Mouse (Mus musculus) forebrain, postnatal 0 days (tissue): Measurements from ENCODE around the gene Dpagt1. TPM values are rescaled to one million over a fixed set of nuclear protein-coding genes. Genes with fewer than 3 reads are reported as not detected.
"Not testable (repeated sequence)": the region's sequence is repeated elsewhere in the genome, so short reads cannot be mapped to it uniquely, and the experiment has no call there.

Source experiments
- ATAC-seq: fragments of 200-750 bp; cut with Nextera tagmentation; 2 replicates; pipeline ENCODE4 v1.8.0; 2017; ENCODE audit warnings: mild to moderate bottlenecking, moderate library complexity
- DNase-seq: peaks from one replicate; pipeline ENCODE4 v3.0.0-alpha.2; 2015
- H3K27ac ChIP-seq: fragments of 300-500 bp; sonication (generic); 2 replicates; pipeline ENCODE4 v1.5.1; 2014; ENCODE audit warnings: low read depth, mild to moderate bottlenecking, antibody characterized with exemption, low read length, moderate library complexity, mixed read lengths
- H3K27me3 ChIP-seq: fragments of 300-500 bp; sonication (generic); 2 replicates; pipeline ENCODE4 v1.6.1; 2014; ENCODE audit warnings: mild to moderate bottlenecking, low read length, mixed read lengths; ENCODE audit not compliant: insufficient read depth
- H3K36me3 ChIP-seq: fragments of 300-500 bp; sonication (generic); 2 replicates; pipeline ENCODE4 v1.6.1; 2014; ENCODE audit warnings: mild to moderate bottlenecking, moderate library complexity; ENCODE audit not compliant: insufficient read depth
- H3K4me1 ChIP-seq: fragments of 300-500 bp; sonication (generic); 2 replicates; pipeline ENCODE4 v1.6.1; 2014; ENCODE audit warnings: antibody characterized with exemption; ENCODE audit not compliant: insufficient read depth
- H3K4me2 ChIP-seq: fragments of 300-500 bp; sonication (generic); 2 replicates; pipeline ENCODE4 v1.6.1; 2014; ENCODE audit warnings: low read depth, mild to moderate bottlenecking, moderate library complexity
- H3K4me3 ChIP-seq: fragments of 300-500 bp; sonication (generic); 2 replicates; pipeline ENCODE4 v1.5.1; 2014; ENCODE audit warnings: low read depth, low read length, mixed read lengths
- H3K9ac ChIP-seq: fragments of 300-500 bp; sonication (generic); 2 replicates; pipeline ENCODE4 v1.6.1; 2014; ENCODE audit warnings: mild to moderate bottlenecking
- H3K9me3 ChIP-seq: fragments of 300-500 bp; sonication (generic); 2 replicates; pipeline ENCODE4 v1.6.1; 2016; ENCODE audit warnings: low read length
- CTCF ChIP-seq: sonication (generic); IDR thresholded peaks from 2 replicates; pipeline ENCODE4 v1.5.1; 2016; ENCODE audit warnings: antibody characterized with exemption, control low read depth, low read depth
- WGBS: fragments of 180-500 bp; shearing (Covaris S2); extraction: QIAGEN DNeasy Blood & Tissue Kit; methylation state at CpG from one replicate; pipeline ENCODE4 v1.1.7; 2014; 5-methylcytosine and 5-hydroxymethylcytosine counted together
- microRNA-seq, 2 experiments: library from miRNA; unstranded; fragments of <30 nt; microRNA quantifications; one replicate each; pipeline ENCODE4; 2016
- polyA plus RNA-seq: library from polyadenylated mRNA; unstranded; fragments of >200 nt; fragmentation: Nextera tagmentation; extraction: Ambion mirVana; gene quantifications from 2 replicates; pipeline ENCODE4 v1.2.1, GENCODE M21; 2015
- total RNA-seq: library from RNA; depleted of rRNA; stranded (reverse); fragments of >200 nt; gene quantifications from 2 replicates; pipeline ENCODE4 v1.2.3, GENCODE M21; 2014; rRNA removed

Gene Dpagt1
- total and polyA plus RNA-seq, 2 experiments from 2014 or later = 18.3 to 30.6 TPM

- WGBS = 57% methylated on average over 3 of the region's 3 CpGs
- ATAC-seq = no peak
- peak; percentile 49 for TF ChIP-seq CTCF
- Histone ChIP-seq H3K36me3 (peaks cover 3% of the 10 kb centered on the region; the same call in 1 of the 2 replicates), H3K27me3 (no peaks in the 10 kb centered on the region), H3K4me2 (no peak overlapping the region), H3K27ac (no peak overlapping the region), H3K4me1 (peaks cover 6% of the 10 kb centered on the region), H3K4me3 (no peak overlapping the region), H3K9me3 (no peaks in the 10 kb centered on the region), H3K9ac (no peak overlapping the region)
- no peak for DNase-seq
Measured at GRCm38 (mm10) chr9:44364480-44364879, 38.7 kb downstream of the Dpagt1 start.

- no peak for ATAC-seq
- DNase-seq = no peak
- Histone ChIP-seq H3K9ac (no peak overlapping the region), H3K9me3 (no peaks in the 10 kb centered on the region), H3K4me1 (no peaks in the 10 kb centered on the region), H3K27ac (no peak overlapping the region), H3K27me3 (no peaks in the 10 kb centered on the region), H3K36me3 (no peaks in the 10 kb centered on the region), H3K4me2 (no peak overlapping the region), H3K4me3 (no peak overlapping the region)
- TF ChIP-seq CTCF = no peak
Measured at GRCm38 (mm10) chr9:44373386-44373785, 47.6 kb downstream of the Dpagt1 start.

GRCm38 (mm10) chr9:44376141-44376540, 50.3 kb downstream of the Dpagt1 start:
- 85% methylated on average over 6 of the region's 6 CpGs for WGBS
- no peak for TF ChIP-seq CTCF
- DNase-seq (no peak), ATAC-seq (no peak)
- no peaks in the 10 kb centered on the region for H3K27me3 ChIP-seq
- H3K9ac ChIP-seq = no peak overlapping the region
- H3K9me3 ChIP-seq = no peaks in the 10 kb centered on the region
- no peak overlapping the region for H3K27ac ChIP-seq
- no peak overlapping the region for H3K4me3 ChIP-seq
- H3K4me1 ChIP-seq = peaks cover 6% of the 10 kb centered on the region
- no peak overlapping the region for H3K4me2 ChIP-seq
- peaks cover 2% of the 10 kb centered on the region for H3K36me3 ChIP-seq

GRCm38 (mm10) chr9:44377335-44377734, 51.5 kb downstream of the Dpagt1 start:
- not testable (repeated sequence) for H3K9ac ChIP-seq, H3K27me3 ChIP-seq, DNase-seq, H3K27ac ChIP-seq, H3K4me1 ChIP-seq, ATAC-seq, H3K4me2 ChIP-seq, H3K4me3 ChIP-seq, H3K9me3 ChIP-seq
- peaks cover 14% of the 10 kb centered on the region for H3K36me3 ChIP-seq
- 88% methylated on average over 2 of the region's 2 CpGs for WGBS

- no peaks in the 10 kb centered on the region for H3K27me3 ChIP-seq
- DNase-seq (no peak), ATAC-seq (no peak)
- H3K36me3 ChIP-seq = peaks cover 23% of the 10 kb centered on the region
- 0 out of 2 replicates have a peak overlapping the region, but pooled peaks have one; percentile 86 for H3K27ac ChIP-seq
- no peaks in the 10 kb centered on the region for H3K9me3 ChIP-seq
- peak overlapping the region; percentile 78 for H3K4me3 ChIP-seq
- H3K4me2 ChIP-seq = peak overlapping the region; percentile 94
- H3K4me1 ChIP-seq = peaks cover 6% of the 10 kb centered on the region
- H3K9ac ChIP-seq = peak overlapping the region; percentile 84
- no peak for TF ChIP-seq CTCF
- WGBS = 86% methylated on average over 5 of the region's 5 CpGs
Measured at GRCm38 (mm10) chr9:44378153-44378730, 52.4 kb downstream of the Dpagt1 start.

- H3K36me3 ChIP-seq = peaks cover 32% of the 10 kb centered on the region
- H3K4me2 ChIP-seq = peak within 1 kb of the TSS; percentile 94
- H3K4me3 ChIP-seq = peak within 1 kb of the TSS; percentile 78
- WGBS = 2% methylated on average over 83 of the region's 83 CpGs
- H3K27ac ChIP-seq = peak within 1 kb of the TSS; percentile 86
- TF ChIP-seq CTCF = peak; percentile 66
- H3K27me3 ChIP-seq = no peaks in the 10 kb centered on the region
- no peaks in the 10 kb centered on the region for H3K9me3 ChIP-seq
- peaks cover 6% of the 10 kb centered on the region for H3K4me1 ChIP-seq
- ATAC-seq (peak; percentile 99), DNase-seq (peak; percentile 99)
- peak within 1 kb of the TSS; percentile 84 for H3K9ac ChIP-seq
Measured at GRCm38 (mm10) chr9:44379054-44379834, 53.4 kb downstream of the Dpagt1 start, which contains the start of gene Hyou1. Gene Hyou1 (plus strand): TSS chr9:44379490.

- peak overlapping the region; percentile 84 for H3K27ac ChIP-seq
- no peaks in the 10 kb centered on the region for H3K9me3 ChIP-seq
- no peak for DNase-seq
- H3K36me3 ChIP-seq = peaks cover 38% of the 10 kb centered on the region
- H3K4me3 ChIP-seq = peak overlapping the region; percentile 78
- peak overlapping the region; percentile 84 for H3K9ac ChIP-seq
- H3K27me3 ChIP-seq = no peaks in the 10 kb centered on the region
- no peak for TF ChIP-seq CTCF
- 10% methylated on average over 15 of the region's 15 CpGs for WGBS
- ATAC-seq = 0 out of 2 replicates have a peak, but pooled peaks have one; percentile 1
- peak overlapping the region; percentile 94 for H3K4me2 ChIP-seq
- peaks cover 6% of the 10 kb centered on the region for H3K4me1 ChIP-seq
Measured at GRCm38 (mm10) chr9:44379862-44380261, 54.0 kb downstream of the Dpagt1 start.

Small RNA genes lying within 50 kb of the gene (microRNA-seq; reads per million reads assigned to microRNA genes)
- gene Gm44335 = 0 reads per million in 2 experiments

Other genes with a start within 250 kb of the Dpagt1 start
- 0.67 and 1.2 TPM in 2 replicates for gene Mfrp, start 224.3 kb upstream of the Dpagt1 start, total RNA-seq
- gene Mfrp, start 224.3 kb upstream of the Dpagt1 start, polyA plus RNA-seq = 0.08 and 0.13 TPM in 2 replicates
- gene C1qtnf5, start 218.8 kb upstream of the Dpagt1 start, total RNA-seq = 17.3 and 18.4 TPM in 2 replicates
- gene C1qtnf5, start 218.8 kb upstream of the Dpagt1 start, polyA plus RNA-seq = 8.7 and 9.3 TPM in 2 replicates
- 0.81 TPM in 1 of 2 replicates, not detected in the other for gene Gm49380, start 212.5 kb upstream of the Dpagt1 start, total RNA-seq
- gene Gm49380, start 212.5 kb upstream of the Dpagt1 start, polyA plus RNA-seq = 0.11 TPM in 1 of 2 replicates, not detected in the other
- 11.0 and 16.0 TPM in 2 replicates for gene Rnf26, start 212.5 kb upstream of the Dpagt1 start, total RNA-seq
- gene Rnf26, start 212.5 kb upstream of the Dpagt1 start, polyA plus RNA-seq = 36.8 and 38.8 TPM in 2 replicates
- 12.2 and 21.1 TPM in 2 replicates for gene Mcam, start 191.6 kb upstream of the Dpagt1 start, total RNA-seq
- 5.0 and 6.0 TPM in 2 replicates for gene Mcam, start 191.6 kb upstream of the Dpagt1 start, polyA plus RNA-seq
- 16.0 and 24.4 TPM in 2 replicates for gene Cbl, start 92.0 kb upstream of the Dpagt1 start, total RNA-seq
- 6.8 and 14.4 TPM in 2 replicates for gene Cbl, start 92.0 kb upstream of the Dpagt1 start, polyA plus RNA-seq
- gene Ccdc153, start 85.3 kb upstream of the Dpagt1 start, total RNA-seq = 3.5 and 7.8 TPM in 2 replicates
- 5.0 and 7.0 TPM in 2 replicates for gene Ccdc153, start 85.3 kb upstream of the Dpagt1 start, polyA plus RNA-seq
- gene Pdzd3, start 74.5 kb upstream of the Dpagt1 start, total RNA-seq = 0.33 and 1.0 TPM in 2 replicates
- 0.43 and 1.0 TPM in 2 replicates for gene Pdzd3, start 74.5 kb upstream of the Dpagt1 start, polyA plus RNA-seq
- gene Nlrx1, start 57.4 kb upstream of the Dpagt1 start, total RNA-seq = 5.8 and 5.9 TPM in 2 replicates
- gene Nlrx1, start 57.4 kb upstream of the Dpagt1 start, polyA plus RNA-seq = 5.7 and 7.1 TPM in 2 replicates
- gene Abcg4, start 37.4 kb upstream of the Dpagt1 start, total RNA-seq = 30.6 and 45.2 TPM in 2 replicates
- 15.2 and 20.4 TPM in 2 replicates for gene Abcg4, start 37.4 kb upstream of the Dpagt1 start, polyA plus RNA-seq
- gene Hinfp, start 20.3 kb upstream of the Dpagt1 start, total RNA-seq = 24.4 and 29.5 TPM in 2 replicates
- 10.7 and 14.2 TPM in 2 replicates for gene Hinfp, start 20.3 kb upstream of the Dpagt1 start, polyA plus RNA-seq
- 42.9 and 54.2 TPM in 2 replicates for gene C2cd2l, start 5.7 kb upstream of the Dpagt1 start, total RNA-seq
- gene C2cd2l, start 5.7 kb upstream of the Dpagt1 start, polyA plus RNA-seq = 26.2 and 33.2 TPM in 2 replicates
- gene H2afx, start 8.7 kb downstream of the Dpagt1 start, total RNA-seq = 97.8 and 109 TPM in 2 replicates
- 143 and 149 TPM in 2 replicates for gene H2afx, start 8.7 kb downstream of the Dpagt1 start, polyA plus RNA-seq
- gene Hmbs, start 18.2 kb downstream of the Dpagt1 start, total RNA-seq = 38.1 and 38.6 TPM in 2 replicates
- gene Hmbs, start 18.2 kb downstream of the Dpagt1 start, polyA plus RNA-seq = 53.3 and 55.0 TPM in 2 replicates
- 37.6 and 39.1 TPM in 2 replicates for gene Vps11, start 35.7 kb downstream of the Dpagt1 start, total RNA-seq
- gene Vps11, start 35.7 kb downstream of the Dpagt1 start, polyA plus RNA-seq = 36.2 and 39.9 TPM in 2 replicates
- 51.8 and 59.0 TPM in 2 replicates for gene Hyou1, start 53.5 kb downstream of the Dpagt1 start, total RNA-seq
- gene Hyou1, start 53.5 kb downstream of the Dpagt1 start, polyA plus RNA-seq = 14.0 and 17.4 TPM in 2 replicates
- 51.6 and 69.5 TPM in 2 replicates for gene Slc37a4, start 70.8 kb downstream of the Dpagt1 start, total RNA-seq
- 32.3 and 39.4 TPM in 2 replicates for gene Slc37a4, start 70.8 kb downstream of the Dpagt1 start, polyA plus RNA-seq
- gene Rps25, start 81.1 kb downstream of the Dpagt1 start, total RNA-seq = 704 and 1,244 TPM in 2 replicates
- 1,723 and 2,412 TPM in 2 replicates for gene Rps25, start 81.1 kb downstream of the Dpagt1 start, polyA plus RNA-seq
- 195 and 237 TPM in 2 replicates for gene Trappc4, start 81.6 kb downstream of the Dpagt1 start, total RNA-seq
- gene Trappc4, start 81.6 kb downstream of the Dpagt1 start, polyA plus RNA-seq = 369 and 397 TPM in 2 replicates
- gene Ccdc84, start 92.5 kb downstream of the Dpagt1 start, total RNA-seq = 24.4 and 24.5 TPM in 2 replicates
- gene Ccdc84, start 92.5 kb downstream of the Dpagt1 start, polyA plus RNA-seq = 20.1 and 25.2 TPM in 2 replicates
- gene Foxr1, start 115.1 kb downstream of the Dpagt1 start, total RNA-seq = not detected in 2 replicates
- gene Foxr1, start 115.1 kb downstream of the Dpagt1 start, polyA plus RNA-seq = not detected in 2 replicates
- not detected in 2 replicates for gene Upk2, start 129.0 kb downstream of the Dpagt1 start, total RNA-seq
- gene Upk2, start 129.0 kb downstream of the Dpagt1 start, polyA plus RNA-seq = not detected in 2 replicates
- gene Bcl9l, start 156.8 kb downstream of the Dpagt1 start, total RNA-seq = 29.2 and 38.7 TPM in 2 replicates
- gene Bcl9l, start 156.8 kb downstream of the Dpagt1 start, polyA plus RNA-seq = 9.3 and 13.0 TPM in 2 replicates
- gene Cxcr5, start 235.9 kb downstream of the Dpagt1 start, total RNA-seq = not detected in 2 replicates
- gene Cxcr5, start 235.9 kb downstream of the Dpagt1 start, polyA plus RNA-seq = not detected in 2 replicates